Mouse (Mus musculus): ENCODE data around the gene Gm20388.

Gene Gm20388

GRCm38 (mm10) chr8:121952800-121953199 is 2042.2 kb downstream of the Gm20388 start:
- DNase-seq (ENCODE audit: low read depth, low spot score) = no peak

- DNase-seq (ENCODE audit: low read depth, low spot score) = no peak
These were observed 2043.3 kb downstream of the Gm20388 start for GRCm38 (mm10) chr8:121953821-121954545.

- DNase-seq (ENCODE audit: low read depth, low spot score) = no peak
These were observed 2044.4 kb downstream of the Gm20388 start for GRCm38 (mm10) chr8:121954981-121955555.

GRCm38 (mm10) chr8:121955825-121956500 is 2045.3 kb downstream of the Gm20388 start:
- DNase-seq (ENCODE audit: low read depth, low spot score) = no peak

GRCm38 (mm10) chr8:121958395-121958794 is 2047.8 kb downstream of the Gm20388 start:
- DNase-seq (ENCODE audit: low read depth, low spot score) = no peak

GRCm38 (mm10) chr8:121962892-121963291 is 2052.3 kb downstream of the Gm20388 start:
- no peak for DNase-seq (ENCODE audit: low read depth, low spot score)

GRCm38 (mm10) chr8:121964716-121965512 is 2054.3 kb downstream of the Gm20388 start:
- DNase-seq (ENCODE audit: low read depth, low spot score) = no peak

- DNase-seq (ENCODE audit: low read depth, low spot score) = no peak
These were observed 2055.5 kb downstream of the Gm20388 start for GRCm38 (mm10) chr8:121966110-121966509.

- no peak for DNase-seq (ENCODE audit: low read depth, low spot score)
These were observed 2056.2 kb downstream of the Gm20388 start for GRCm38 (mm10) chr8:121966714-121967448.

- no peak for DNase-seq (ENCODE audit: low read depth, low spot score)
These were observed 2057.3 kb downstream of the Gm20388 start for GRCm38 (mm10) chr8:121967977-121968376.

- no peak for DNase-seq (ENCODE audit: low read depth, low spot score)
These were observed 2057.9 kb downstream of the Gm20388 start for GRCm38 (mm10) chr8:121968542-121968941.

GRCm38 (mm10) chr8:121970225-121970624 is 2059.6 kb downstream of the Gm20388 start:
- no peak for DNase-seq (ENCODE audit: low read depth, low spot score)

GRCm38 (mm10) chr8:121971488-121972058 is 2060.9 kb downstream of the Gm20388 start:
- DNase-seq (ENCODE audit: low read depth, low spot score) = no peak

- no peak for DNase-seq (ENCODE audit: low read depth, low spot score)
These were observed 2063.3 kb downstream of the Gm20388 start for GRCm38 (mm10) chr8:121973906-121974305.

GRCm38 (mm10) chr8:121977819-121978590 is 2067.4 kb downstream of the Gm20388 start:
- DNase-seq (ENCODE audit: low read depth, low spot score) = peak; percentile 55

- no peak for DNase-seq (ENCODE audit: low read depth, low spot score)
These were observed 2068.0 kb downstream of the Gm20388 start for GRCm38 (mm10) chr8:121978670-121979069.

GRCm38 (mm10) chr8:121980792-121981519 is 2070.3 kb downstream of the Gm20388 start:
- no peak for DNase-seq (ENCODE audit: low read depth, low spot score)

- DNase-seq (ENCODE audit: low read depth, low spot score) = no peak
These were observed 2070.9 kb downstream of the Gm20388 start for GRCm38 (mm10) chr8:121981520-121981895.

GRCm38 (mm10) chr8:121985673-121986072 is 2075.0 kb downstream of the Gm20388 start:
- DNase-seq (ENCODE audit: low read depth, low spot score) = no peak

Measured in retina, adult 2 months (tissue).